Mouse (Mus musculus): ENCODE measurements around the gene Wscd1. TPM values are rescaled to one million over a fixed set of nuclear protein-coding genes. Genes with fewer than 3 reads are reported as not detected.

Wscd1 gene
- polyA plus RNA-seq, 1 experiment: 106 TPM

DNA sequence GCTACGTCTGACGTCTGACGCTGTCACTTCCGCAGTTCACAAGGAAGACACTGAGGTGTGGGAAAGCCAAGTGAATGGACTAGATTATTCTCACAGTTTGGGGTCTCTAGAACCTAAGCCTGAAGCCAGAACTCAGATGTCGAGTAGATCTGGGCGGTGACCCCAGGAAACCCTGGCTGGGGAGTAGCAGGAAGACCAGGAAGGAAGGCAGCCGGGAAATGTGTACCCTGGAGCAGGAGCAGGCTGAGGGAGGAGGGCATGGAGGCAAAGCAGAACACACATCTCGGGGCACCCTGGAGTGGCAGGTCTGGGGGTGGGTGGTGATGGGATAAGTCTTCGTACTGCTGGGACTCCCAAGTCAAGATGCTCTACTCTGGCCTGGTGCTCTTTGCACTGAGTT is 11.3 kb downstream of the Wscd1 start:
- TF ChIP-seq CTCF (IDR thresholded peaks at IDR 0.05; ENCODE audit: borderline replicate concordance, insufficient read depth, low read depth, low read length) (no peak), POLR2A (IDR thresholded peaks at IDR 0.05; ENCODE audit: borderline replicate concordance, insufficient read depth, low read length) (no peak)
- Histone ChIP-seq H3K27me3 (ENCODE audit: control insufficient read depth, insufficient read depth, low read length) (no peaks in the 10 kb centered on the region), H3K4me3 (replicated peaks; ENCODE audit: insufficient read depth, low read depth, low read length) (no peak overlapping the region), H3K4me1 (ENCODE audit: control insufficient read depth, insufficient read depth, low read length) (peaks cover 26% of the 10 kb centered on the region), H3K27ac (ENCODE audit: insufficient read depth, low read length) (no peak overlapping the region)
- no peak for DNase-seq
- 83% methylated on average over 9 of the region's 9 CpGs for WGBS

DNA sequence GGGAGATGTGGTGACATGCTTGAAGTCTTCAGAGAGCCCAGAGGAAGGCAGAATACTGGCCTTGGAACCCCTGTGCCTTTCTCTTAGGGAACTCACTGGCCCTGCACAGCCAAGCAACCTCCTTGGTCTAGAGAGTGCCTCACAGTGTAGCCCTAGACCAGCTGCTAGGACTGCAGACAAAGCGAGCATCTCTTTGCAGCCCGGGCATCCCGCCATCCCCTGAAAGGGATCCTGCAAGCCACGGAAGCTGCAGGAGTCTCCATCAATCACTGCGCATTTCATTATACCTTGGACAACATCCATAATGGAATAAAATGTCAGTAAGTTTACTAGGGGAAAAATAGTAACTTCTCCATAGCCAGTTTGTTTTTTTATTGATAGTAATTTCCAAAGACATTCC is 13.4 kb downstream of the Wscd1 start:
- Histone ChIP-seq H3K4me3 (replicated peaks; ENCODE audit: insufficient read depth, low read depth, low read length) (no peak overlapping the region), H3K27ac (ENCODE audit: insufficient read depth, low read length) (no peak overlapping the region; the same call in 1 of the 2 replicates), H3K4me1 (ENCODE audit: control insufficient read depth, insufficient read depth, low read length) (peaks cover 14% of the 10 kb centered on the region), H3K27me3 (ENCODE audit: control insufficient read depth, insufficient read depth, low read length) (no peaks in the 10 kb centered on the region)
- no peak for TF ChIP-seq CTCF (IDR thresholded peaks at IDR 0.05; ENCODE audit: borderline replicate concordance, insufficient read depth, low read depth, low read length)
- no peak for TF ChIP-seq POLR2A (IDR thresholded peaks at IDR 0.05; ENCODE audit: borderline replicate concordance, insufficient read depth, low read length)
- 39% methylated on average over 5 of the region's 5 CpGs for WGBS
- peak in 1 of 2 experiments; percentile 49 for DNase-seq

DNA sequence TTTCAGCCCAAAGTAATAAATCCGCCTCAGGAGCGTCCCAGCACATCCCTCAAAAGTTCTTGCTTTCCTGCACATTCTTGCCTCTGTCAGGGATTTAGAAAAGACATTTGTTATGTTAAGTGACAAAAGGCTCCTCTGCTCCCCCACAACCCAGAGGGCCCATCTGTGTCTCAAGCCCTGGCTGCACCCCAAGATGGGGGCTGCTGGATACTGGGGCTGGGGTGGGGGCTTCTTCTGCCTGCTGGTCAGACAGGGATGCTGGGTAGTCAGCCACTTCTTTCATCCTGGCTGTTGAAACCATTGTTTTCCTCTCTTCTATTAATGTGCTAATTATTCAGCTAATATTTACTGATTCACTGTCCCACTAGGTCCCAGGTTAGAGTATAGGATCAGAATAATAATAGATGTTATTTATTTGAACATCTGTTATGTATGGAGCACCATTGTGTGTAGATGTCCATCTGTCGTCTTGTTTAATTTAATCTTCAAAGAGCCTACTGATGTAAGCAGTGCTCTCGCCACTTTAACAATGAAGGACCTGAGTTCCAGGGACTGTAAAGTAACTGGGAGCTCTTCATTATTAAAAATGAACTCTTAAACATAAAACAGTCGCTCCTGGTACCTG is 14.0 kb downstream of the Wscd1 start:
- WGBS: 72% methylated on average over 5 of the region's 5 CpGs
- no peak overlapping the region for H3K27ac ChIP-seq (ENCODE audit: insufficient read depth, low read length)
- peaks cover 7% of the 10 kb centered on the region for H3K4me1 ChIP-seq (ENCODE audit: control insufficient read depth, insufficient read depth, low read length)
- H3K4me3 ChIP-seq (replicated peaks; ENCODE audit: insufficient read depth, low read depth, low read length): no peak overlapping the region
- TF ChIP-seq CTCF (IDR thresholded peaks at IDR 0.05; ENCODE audit: borderline replicate concordance, insufficient read depth, low read depth, low read length) (no peak), POLR2A (IDR thresholded peaks at IDR 0.05; ENCODE audit: borderline replicate concordance, insufficient read depth, low read length) (no peak)
- no peaks in the 10 kb centered on the region for H3K27me3 ChIP-seq (ENCODE audit: control insufficient read depth, insufficient read depth, low read length)
- DNase-seq: no peak

DNA sequence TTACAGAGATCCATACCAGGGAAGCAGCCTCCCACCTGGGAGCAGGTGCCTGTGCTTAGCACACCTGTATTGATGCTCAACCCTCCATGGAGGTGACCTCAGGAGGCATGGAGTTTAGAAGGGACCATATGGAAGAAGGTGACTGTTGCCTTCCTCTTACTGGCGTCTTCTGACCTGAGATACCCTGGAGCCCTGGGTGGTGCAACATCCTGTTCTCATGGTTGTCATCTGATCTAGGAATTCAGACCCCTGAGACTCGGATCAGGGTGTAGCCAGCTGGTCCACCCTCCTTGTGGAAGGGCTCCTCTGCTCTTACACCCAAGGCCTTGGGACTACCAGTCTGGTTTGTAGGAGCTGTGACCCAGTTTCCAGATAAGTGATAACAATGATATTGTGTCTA is 15.0 kb downstream of the Wscd1 start:
- H3K4me1 ChIP-seq (ENCODE audit: control insufficient read depth, insufficient read depth, low read length): peaks cover 7% of the 10 kb centered on the region
- H3K27me3 ChIP-seq (ENCODE audit: control insufficient read depth, insufficient read depth, low read length): no peaks in the 10 kb centered on the region
- TF ChIP-seq CTCF (IDR thresholded peaks at IDR 0.05; ENCODE audit: borderline replicate concordance, insufficient read depth, low read depth, low read length) (no peak), POLR2A (IDR thresholded peaks at IDR 0.05; ENCODE audit: borderline replicate concordance, insufficient read depth, low read length) (no peak)
- WGBS: 79% methylated on average over 2 of the region's 2 CpGs
- H3K27ac ChIP-seq (ENCODE audit: insufficient read depth, low read length): no peak overlapping the region
- DNase-seq: no peak
- no peak overlapping the region for H3K4me3 ChIP-seq (replicated peaks; ENCODE audit: insufficient read depth, low read depth, low read length)

DNA sequence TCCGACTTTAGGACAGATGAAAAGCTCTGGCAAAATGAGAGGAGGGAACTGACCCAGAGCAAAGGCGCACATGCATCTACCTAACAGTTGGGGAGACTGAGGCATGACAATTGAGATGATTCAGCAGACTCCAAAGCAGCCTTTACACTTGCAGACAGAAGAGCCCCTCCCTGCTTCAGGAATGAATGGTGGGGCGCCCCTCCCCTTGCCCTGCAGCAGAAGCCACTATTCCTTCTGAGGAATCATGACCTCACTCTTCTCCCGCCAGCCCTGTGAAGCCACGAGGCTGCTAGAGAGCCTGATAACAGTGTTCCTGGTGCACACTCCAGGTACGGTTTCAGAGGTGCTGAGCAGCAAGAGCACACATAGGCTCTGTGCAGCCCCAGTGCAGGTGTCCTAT is 15.6 kb downstream of the Wscd1 start:
- DNase-seq: no peak
- no peak overlapping the region for H3K27ac ChIP-seq (ENCODE audit: insufficient read depth, low read length)
- H3K4me1 ChIP-seq (ENCODE audit: control insufficient read depth, insufficient read depth, low read length): peaks cover 8% of the 10 kb centered on the region
- TF ChIP-seq CTCF (IDR thresholded peaks at IDR 0.05; ENCODE audit: borderline replicate concordance, insufficient read depth, low read depth, low read length) (no peak), POLR2A (IDR thresholded peaks at IDR 0.05; ENCODE audit: borderline replicate concordance, insufficient read depth, low read length) (no peak)
- no peak overlapping the region for H3K4me3 ChIP-seq (replicated peaks; ENCODE audit: insufficient read depth, low read depth, low read length)
- H3K27me3 ChIP-seq (ENCODE audit: control insufficient read depth, insufficient read depth, low read length): no peaks in the 10 kb centered on the region
- WGBS: 87% methylated on average over 6 of the region's 6 CpGs

DNA sequence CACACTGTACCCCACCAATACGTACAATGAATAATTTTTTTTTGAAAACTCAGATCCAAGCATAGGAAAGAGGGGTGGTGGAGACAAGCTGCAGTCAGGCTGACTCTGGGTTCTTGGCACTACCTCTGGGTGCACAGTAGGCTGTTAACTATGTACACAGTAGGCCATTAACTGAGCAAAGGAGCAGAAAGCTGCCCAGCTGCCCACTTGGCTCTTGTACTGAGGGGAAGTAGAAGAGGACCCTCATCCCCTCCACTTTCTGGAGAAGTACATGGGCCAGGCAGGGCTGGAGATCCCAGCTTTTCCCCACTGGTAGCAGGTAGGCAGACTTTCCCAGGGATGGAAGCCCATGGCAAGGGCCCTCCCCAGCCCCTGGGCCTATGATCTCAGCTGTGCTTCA is 16.7 kb downstream of the Wscd1 start:
- WGBS: 96% methylated on average over 1 of the region's 1 CpGs
- peaks cover 13% of the 10 kb centered on the region for H3K4me1 ChIP-seq (ENCODE audit: control insufficient read depth, insufficient read depth, low read length)
- no peak overlapping the region for H3K27ac ChIP-seq (ENCODE audit: insufficient read depth, low read length)
- TF ChIP-seq CTCF (IDR thresholded peaks at IDR 0.05; ENCODE audit: borderline replicate concordance, insufficient read depth, low read depth, low read length): no peak
- no peak for TF ChIP-seq POLR2A (IDR thresholded peaks at IDR 0.05; ENCODE audit: borderline replicate concordance, insufficient read depth, low read length)
- H3K4me3 ChIP-seq (replicated peaks; ENCODE audit: insufficient read depth, low read depth, low read length): no peak overlapping the region
- no peaks in the 10 kb centered on the region for H3K27me3 ChIP-seq (ENCODE audit: control insufficient read depth, insufficient read depth, low read length)
- no peak for DNase-seq

DNA sequence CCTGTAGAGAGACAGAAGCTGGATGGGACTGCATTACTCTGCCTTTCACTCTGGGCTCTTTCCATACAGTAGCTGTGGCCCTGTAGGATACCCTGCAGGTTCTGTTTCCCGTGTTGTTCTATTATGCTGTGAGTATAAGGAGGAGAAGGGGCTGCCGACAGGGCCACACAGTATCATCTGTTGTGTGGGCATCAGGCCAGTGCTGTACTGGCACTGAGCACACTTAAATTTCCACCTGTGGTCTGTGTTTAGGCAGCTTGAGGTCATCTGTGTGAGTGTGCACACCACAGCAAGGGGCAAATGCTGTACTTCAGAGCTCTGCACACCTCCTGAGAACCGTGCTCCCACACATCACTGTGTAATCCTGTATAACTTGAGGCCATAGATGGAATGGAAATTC is 18.0 kb downstream of the Wscd1 start:
- 21% methylated on average over 3 of the region's 3 CpGs for WGBS
- H3K27ac ChIP-seq (ENCODE audit: insufficient read depth, low read length): no peak overlapping the region
- no peaks in the 10 kb centered on the region for H3K27me3 ChIP-seq (ENCODE audit: control insufficient read depth, insufficient read depth, low read length)
- H3K4me3 ChIP-seq (replicated peaks; ENCODE audit: insufficient read depth, low read depth, low read length): no peak overlapping the region
- peak in 1 of 2 experiments; percentile 46 for DNase-seq
- TF ChIP-seq CTCF (IDR thresholded peaks at IDR 0.05; ENCODE audit: borderline replicate concordance, insufficient read depth, low read depth, low read length): no peak
- no peak for TF ChIP-seq POLR2A (IDR thresholded peaks at IDR 0.05; ENCODE audit: borderline replicate concordance, insufficient read depth, low read length)
- H3K4me1 ChIP-seq (ENCODE audit: control insufficient read depth, insufficient read depth, low read length): peaks cover 26% of the 10 kb centered on the region

DNA sequence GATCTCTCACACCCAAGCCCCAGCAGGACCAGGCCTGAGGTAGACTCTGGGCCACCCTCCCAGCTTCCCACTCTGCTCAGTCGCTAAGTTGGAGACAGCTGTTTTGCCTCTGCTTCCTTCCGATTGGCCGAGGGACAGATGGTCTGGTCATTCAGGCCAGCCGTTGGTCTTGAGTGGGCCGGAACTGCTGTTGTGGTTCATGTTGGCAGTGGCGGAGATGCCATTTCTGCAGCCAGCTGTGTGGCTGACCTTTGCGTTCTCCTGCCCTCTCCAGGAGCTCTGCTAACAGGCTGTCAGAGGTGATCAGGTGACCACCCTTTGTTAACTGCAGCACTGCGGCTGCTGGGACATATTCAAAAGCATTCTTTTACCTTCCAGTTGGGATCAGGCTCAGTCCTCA is 20.0 kb downstream of the Wscd1 start:
- no peaks in the 10 kb centered on the region for H3K27me3 ChIP-seq (ENCODE audit: control insufficient read depth, insufficient read depth, low read length)
- H3K4me3 ChIP-seq (replicated peaks; ENCODE audit: insufficient read depth, low read depth, low read length): no peak overlapping the region
- H3K27ac ChIP-seq (ENCODE audit: insufficient read depth, low read length): no peak overlapping the region
- H3K4me1 ChIP-seq (ENCODE audit: control insufficient read depth, insufficient read depth, low read length): peaks cover 35% of the 10 kb centered on the region
- DNase-seq: no peak
- WGBS: 70% methylated on average over 8 of the region's 8 CpGs
- TF ChIP-seq POLR2A (IDR thresholded peaks at IDR 0.05; ENCODE audit: borderline replicate concordance, insufficient read depth, low read length) (no peak), CTCF (IDR thresholded peaks at IDR 0.05; ENCODE audit: borderline replicate concordance, insufficient read depth, low read depth, low read length) (no peak)
